Mouse (Mus musculus) urinary bladder, adult 18-20 months (tissue): ENCODE data around the gene Otop2.

Experiments
- DNase-seq, 2 experiments: peaks; one replicate each; pipeline ENCODE4 v3.0.0; 2022; ENCODE audit warnings: low spot score in 2 of 2, mixed read lengths in 2 of 2

The Otop2 gene

GRCm38 (mm10) chr11:115381276-115381675, 74.3 kb downstream of the Otop2 start:
- no peak for DNase-seq
